14 mouse cellular contexts compared by ENCODE assay signal in the genomic region with DNA sequence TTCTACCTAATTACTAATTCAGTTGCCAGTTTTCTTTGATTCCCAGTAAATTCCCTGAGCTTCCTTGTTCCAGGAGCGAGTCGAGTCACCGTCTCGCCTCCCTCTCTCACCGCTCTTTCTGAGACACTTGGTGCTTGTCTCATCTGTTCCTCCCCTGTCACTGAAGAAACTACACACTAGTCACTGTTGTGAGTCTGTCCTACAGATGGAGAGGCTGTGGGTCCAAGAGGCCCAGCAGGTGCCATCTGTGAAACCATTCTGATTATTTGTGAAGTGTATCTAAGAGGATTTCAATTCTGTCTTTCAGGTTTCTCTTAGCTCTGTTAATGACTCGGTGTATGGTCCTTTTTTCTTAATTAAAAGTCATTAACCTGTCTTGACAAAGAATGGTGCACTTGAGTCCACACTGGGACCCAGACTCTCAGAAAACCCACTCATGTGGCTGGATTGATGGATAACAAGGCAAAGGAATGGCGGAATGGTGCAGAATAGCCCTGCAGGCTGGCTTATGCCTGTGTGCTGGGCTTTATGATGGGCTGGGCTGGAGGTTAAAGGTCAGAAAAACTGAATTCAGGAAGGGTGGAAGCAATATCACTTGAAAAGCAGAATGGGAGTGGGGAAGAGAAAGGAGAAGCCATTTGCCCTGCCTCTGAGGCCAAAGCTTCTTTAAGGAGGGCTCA.
DNase-seq lines count a peak whose midpoint lies in the region; ATAC-seq and TF ChIP-seq lines count a peak whose summit lies in the region.
"Had no signal": no experiment of that assay in that cellular context is flagged by ENCODE, and none has a peak within 500 bp of the region (broad histone marks: within the 10 kb centered on the region; RNA-seq: fewer than 3 reads in every experiment).

No protein-coding gene starts in this region.

- H3K36me3 ChIP-seq in hindbrain, embryonic 12.5 days = no peaks in the 10 kb centered on the region
- H3K36me3 ChIP-seq in midbrain, embryonic 16.5 days (ENCODE audit: control insufficient read depth, insufficient read depth, low read length) = no peaks in the 10 kb centered on the region
- H3K36me3 ChIP-seq: embryonic facial prominence, embryonic 13.5 days; neural tube, embryonic 12.5 days had no signal

- H3K27ac ChIP-seq in embryonic fibroblast, embryonic 13.5 days (ENCODE audit: insufficient read depth, low read length) = peak overlapping the region; percentile 65; the same call in 1 of the 2 replicates
- 0 out of 2 replicates have a peak overlapping the region, but pooled peaks have one; percentile 48 for H3K27ac ChIP-seq in hindbrain, embryonic 12.5 days
- no peak overlapping the region for H3K27ac ChIP-seq in midbrain, embryonic 16.5 days (ENCODE audit: low read length)
- H3K27ac ChIP-seq: embryonic facial prominence, embryonic 13.5 days; neural tube, embryonic 12.5 days had no signal

- TF ChIP-seq POLR2A in embryonic fibroblast, embryonic 13.5 days (IDR thresholded peaks at IDR 0.05; ENCODE audit: low read depth, low read length) = no peak

- TF ChIP-seq CTCF in embryonic fibroblast, embryonic 13.5 days (IDR thresholded peaks at IDR 0.05; ENCODE audit: borderline replicate concordance, insufficient read depth, low read length) = no peak

- ATAC-seq in hindbrain, embryonic 12.5 days (ENCODE audit: low FRiP score) = no peak
- peak; percentile 19; the same call in 1 of the 2 replicates for ATAC-seq in midbrain, embryonic 16.5 days
- no peak for ATAC-seq in CD4-positive, CD25-positive, alpha-beta regulatory T cell, adult 4 months
- ATAC-seq: intestine, postnatal 0 days had no signal

- H3K4me3 ChIP-seq in embryonic fibroblast, embryonic 13.5 days (ENCODE audit: insufficient read depth, low read length) = no peak overlapping the region
- no peak overlapping the region for H3K4me3 ChIP-seq in hindbrain, embryonic 12.5 days
- no peak overlapping the region for H3K4me3 ChIP-seq in midbrain, embryonic 16.5 days (ENCODE audit: low read depth, low read length)
- H3K4me3 ChIP-seq: embryonic facial prominence, embryonic 13.5 days; neural tube, embryonic 12.5 days had no signal

- no peak overlapping the region for H3K9ac ChIP-seq in hindbrain, embryonic 12.5 days
- no peak overlapping the region for H3K9ac ChIP-seq in midbrain, embryonic 16.5 days (ENCODE audit: low read depth, low read length)
- H3K9ac ChIP-seq: embryonic facial prominence, embryonic 13.5 days; neural tube, embryonic 12.5 days had no signal

- peaks cover 12% of the 10 kb centered on the region; the same call in 1 of the 2 replicates for H3K4me1 ChIP-seq in embryonic fibroblast, embryonic 13.5 days (ENCODE audit: control insufficient read depth, insufficient read depth, low read length)
- peaks cover 7% of the 10 kb centered on the region for H3K4me1 ChIP-seq in hindbrain, embryonic 12.5 days
- peaks cover 13% of the 10 kb centered on the region for H3K4me1 ChIP-seq in midbrain, embryonic 16.5 days (ENCODE audit: control insufficient read depth, insufficient read depth, low read length)
- H3K4me1 ChIP-seq: neural tube, embryonic 12.5 days had no signal

- intact Hi-C loops in left cerebral cortex, postnatal 4 days (cut with DNase I) = no loop called here

- 77% methylated on average over 7 of the region's 7 CpGs for WGBS in hindbrain, embryonic 12.5 days
- 55% methylated on average over 7 of the region's 7 CpGs for WGBS in midbrain, embryonic 16.5 days

- H3K4me2 ChIP-seq in hindbrain, embryonic 12.5 days (replicated peaks) = no peak overlapping the region
- no peak overlapping the region for H3K4me2 ChIP-seq in midbrain, embryonic 16.5 days (ENCODE audit: low read length)
- H3K4me2 ChIP-seq: neural tube, embryonic 12.5 days had no signal

- peak; percentile 12 for DNase-seq in layer of hippocampus, adult 9-10 months (ENCODE audit: low spot score)
- DNase-seq in layer of hippocampus, adult 11-12 months (ENCODE audit: low spot score) = no peak
- DNase-seq in spleen, postnatal 4 days (ENCODE audit: low spot score in 2 of 2) = no peak
- no peak for DNase-seq in left cerebral cortex, postnatal 4 days
- DNase-seq: kidney, postnatal 36 days; spleen, adult 18-20 months; thymus, adult 18-20 months had no signal

- H3K9me3 ChIP-seq in hindbrain, embryonic 12.5 days (replicated peaks) = no peaks in the 10 kb centered on the region
- no peaks in the 10 kb centered on the region for H3K9me3 ChIP-seq in midbrain, embryonic 16.5 days (replicated peaks; ENCODE audit: control insufficient read depth, low read length, poor library complexity, severe bottlenecking)
- H3K9me3 ChIP-seq: embryonic facial prominence, embryonic 13.5 days; neural tube, embryonic 12.5 days had no signal

- H3K27me3 ChIP-seq in hindbrain, embryonic 12.5 days = no peaks in the 10 kb centered on the region
- H3K27me3 ChIP-seq in midbrain, embryonic 16.5 days (ENCODE audit: control insufficient read depth, insufficient read depth, low read depth, low read length) = no peaks in the 10 kb centered on the region
- H3K27me3 ChIP-seq: embryonic facial prominence, embryonic 13.5 days; neural tube, embryonic 12.5 days had no signal
